Mouse (Mus musculus) macrophage (primary cell): ENCODE data around the gene Lonp1. TPM values are rescaled to one million over a fixed set of nuclear protein-coding genes. Genes with fewer than 3 reads are reported as not detected.
"Not testable (repeated sequence)": the region's sequence is repeated elsewhere in the genome, so short reads cannot be mapped to it uniquely, and the experiment has no call there.

ENCODE experiments used
- H3K27ac ChIP-seq: fragments of 350-480 bp; formaldehyde crosslinking; 2 replicates; pipeline ENCODE4 v1.9.0; 2021
- H3K36me3 ChIP-seq: fragments of 350-480 bp; formaldehyde crosslinking; 2 replicates; pipeline ENCODE4 v1.9.0; 2021; ENCODE audit errors: inconsistent target
- H3K4me3 ChIP-seq: fragments of 350-480 bp; formaldehyde crosslinking; 2 replicates; pipeline ENCODE4 v1.9.0; 2021; ENCODE audit errors: inconsistent target
- H3K79me2 ChIP-seq: fragments of 350-480 bp; formaldehyde crosslinking; 2 replicates; pipeline ENCODE4 v1.9.0; 2021; ENCODE audit errors: inconsistent target
- WGBS: methylation state at CpG from one replicate; pipeline ENCODE4 v1.1.7; 2026; ENCODE audit warnings: inconsistent platforms; ENCODE audit not compliant: missing documents; 5-methylcytosine and 5-hydroxymethylcytosine counted together
- polyA plus RNA-seq: library from polyadenylated mRNA; stranded (reverse); fragments of 250-400 nt; gene quantifications from 3 replicates; pipeline ENCODE4 v1.2.4, GENCODE M21; 2018; ENCODE audit warnings: inconsistent platforms

The Lonp1 gene
- polyA plus RNA-seq, 1 experiment from 2014 or later = 34.1 TPM

DNA sequence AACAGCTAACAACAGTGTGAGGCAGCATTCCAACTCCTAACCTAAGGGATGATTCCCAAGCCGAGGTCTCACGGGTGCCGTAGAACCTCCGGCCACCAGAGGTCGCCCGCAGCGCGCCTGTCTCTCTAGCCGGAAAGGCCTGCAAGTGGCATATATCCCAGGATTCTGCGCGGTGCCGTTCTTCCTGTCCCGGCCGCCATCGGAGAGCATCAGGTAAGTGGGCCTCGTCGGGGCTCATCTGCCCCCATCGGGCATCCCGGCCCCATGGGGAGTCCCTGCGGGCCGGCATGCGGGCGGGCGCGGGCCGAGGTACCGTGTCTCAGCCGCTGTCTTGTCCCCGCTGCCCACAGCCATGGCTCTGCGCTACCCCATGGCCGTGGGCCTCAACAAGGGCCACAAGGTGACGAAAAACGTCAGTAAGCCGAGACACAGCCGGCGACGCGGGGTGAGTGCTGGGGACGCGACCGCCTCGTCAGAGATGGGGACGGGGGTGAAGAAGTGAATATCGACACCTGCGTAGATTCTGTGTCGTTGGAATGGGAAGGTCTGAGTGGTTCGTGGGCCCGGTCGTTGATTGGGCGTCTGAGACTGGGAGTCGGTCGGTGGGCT is 13.3 kb downstream of the Lonp1 start, which contains the start of gene Rpl36:
Rpl36 (plus strand) TSS at position 181 of the 609 bp plus-strand sequence.
- WGBS = under 1% methylated on average over 52 of the region's 52 CpGs
- Histone ChIP-seq H3K27ac (0 out of 2 replicates have a peak within 1 kb of the TSS, but pooled peaks have one; percentile 15), H3K79me2 (peaks cover 64% of the 10 kb centered on the region), H3K4me3 (peak within 1 kb of the TSS; percentile 62), H3K36me3 (peaks cover 28% of the 10 kb centered on the region)

GRCm38 (mm10) chr17:56612565-56612939 is 14.1 kb downstream of the Lonp1 start:
- H3K4me3 ChIP-seq, H3K27ac ChIP-seq: not testable (repeated sequence)
- WGBS = 92% methylated on average over 10 of the region's 10 CpGs
- Histone ChIP-seq H3K36me3 (peaks cover 22% of the 10 kb centered on the region; the same call in 1 of the 2 replicates), H3K79me2 (peaks cover 64% of the 10 kb centered on the region)

DNA sequence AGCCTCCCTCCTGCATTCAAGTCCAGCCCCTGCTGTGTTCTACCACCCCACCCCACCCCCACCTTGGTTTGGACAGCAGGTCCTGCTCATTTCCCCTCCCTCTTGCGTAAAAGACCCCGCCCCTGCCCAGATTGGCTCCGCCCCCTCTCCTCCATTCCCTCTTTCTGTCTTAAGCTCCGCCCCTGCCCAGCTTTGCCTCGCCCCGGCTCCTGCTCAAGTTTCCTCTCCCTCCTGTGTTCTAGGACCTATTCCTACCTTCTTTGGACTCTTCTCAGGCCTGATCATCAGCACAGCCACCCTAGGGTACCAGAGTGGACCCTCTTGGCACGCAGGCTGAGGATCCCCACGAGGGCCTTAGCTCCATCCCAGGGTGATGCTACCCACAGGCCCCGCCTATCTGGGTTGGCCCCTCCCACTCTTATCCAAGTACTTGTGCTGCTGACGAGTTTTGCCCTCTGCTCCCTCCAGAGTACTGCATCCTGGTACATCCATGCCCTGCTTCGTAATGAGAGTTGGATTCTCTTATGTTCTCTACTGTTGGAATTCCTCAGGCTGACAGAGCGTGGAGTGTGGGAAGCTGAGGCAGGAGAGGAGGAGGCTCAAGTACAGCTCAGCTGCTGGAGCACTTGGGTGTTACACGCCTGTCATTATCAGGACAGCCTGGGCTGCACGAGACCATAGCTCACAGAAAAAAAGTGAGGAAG is 14.7 kb downstream of the Lonp1 start:
- Histone ChIP-seq H3K79me2 (peaks cover 59% of the 10 kb centered on the region), H3K36me3 (peaks cover 20% of the 10 kb centered on the region; the same call in 1 of the 2 replicates), H3K27ac (no peak overlapping the region), H3K4me3 (no peak overlapping the region)
- WGBS = 39% methylated on average over 14 of the region's 14 CpGs

- Histone ChIP-seq H3K79me2 (peaks cover 52% of the 10 kb centered on the region), H3K4me3 (no peak overlapping the region), H3K36me3 (peaks cover 20% of the 10 kb centered on the region; the same call in 1 of the 2 replicates), H3K27ac (no peak overlapping the region)
- WGBS = 44% methylated on average over 2 of the region's 2 CpGs
Observed at GRCm38 (mm10) chr17:56611323-56611722, 15.4 kb downstream of the Lonp1 start.

- peaks cover 23% of the 10 kb centered on the region for H3K36me3 ChIP-seq
- H3K4me3 ChIP-seq = peak within 1 kb of the TSS; percentile 92
- peak within 1 kb of the TSS; percentile 67 for H3K27ac ChIP-seq
- under 1% methylated on average over 38 of the region's 44 CpGs for WGBS
- H3K79me2 ChIP-seq = peaks cover 35% of the 10 kb centered on the region
Observed at GRCm38 (mm10) chr17:56609452-56610171, 17.1 kb downstream of the Lonp1 start, which contains the start of gene 2410015M20Rik. Gene 2410015M20Rik (minus strand): TSS chr17:56609771.

- peak overlapping the region; percentile 67; the same call in 1 of the 2 replicates for H3K27ac ChIP-seq
Observed at GRCm38 (mm10) chr17:56608699-56609098, 18.0 kb downstream of the Lonp1 start.

DNA sequence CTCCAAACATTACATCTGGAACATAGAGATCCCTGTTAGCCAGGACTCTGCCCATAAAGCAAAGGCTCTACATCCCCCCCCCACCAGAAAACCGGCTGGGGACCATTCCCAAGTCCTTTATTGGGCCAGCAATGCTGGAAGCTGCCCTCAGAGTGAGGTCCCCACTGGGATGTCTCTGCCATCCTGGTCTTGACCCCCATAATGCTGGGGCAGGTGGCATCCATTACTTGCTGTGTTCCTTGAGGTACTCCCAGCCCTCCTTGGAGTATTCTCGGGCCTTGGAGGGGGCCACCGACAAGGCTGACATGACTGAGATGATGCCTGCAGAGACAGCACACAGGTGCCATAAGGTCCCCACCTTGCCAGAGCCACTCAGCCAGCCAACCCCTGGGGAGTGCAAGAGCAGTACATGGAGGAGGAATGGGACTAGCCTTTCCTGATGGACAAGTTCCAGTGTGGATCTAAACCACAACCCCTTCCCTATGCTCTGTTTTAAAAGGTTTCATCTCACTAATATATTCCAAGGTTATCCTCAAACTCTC is 19.1 kb downstream of the Lonp1 start:
- peaks cover 22% of the 10 kb centered on the region; the same call in 1 of the 2 replicates for H3K79me2 ChIP-seq
- no peak overlapping the region for H3K4me3 ChIP-seq
- H3K36me3 ChIP-seq = peaks cover 42% of the 10 kb centered on the region
- 96% methylated on average over 2 of the region's 3 CpGs for WGBS
- no peak overlapping the region for H3K27ac ChIP-seq

More at GRCm38 (mm10) chr17:56608699-56609098, 18.0 kb downstream of the Lonp1 start:
- H3K36me3 ChIP-seq = peaks cover 32% of the 10 kb centered on the region
- peak overlapping the region; percentile 92 for H3K4me3 ChIP-seq
- H3K79me2 ChIP-seq = peaks cover 26% of the 10 kb centered on the region; the same call in 1 of the 2 replicates
- WGBS = 32% methylated on average over 5 of the region's 5 CpGs

DNA sequence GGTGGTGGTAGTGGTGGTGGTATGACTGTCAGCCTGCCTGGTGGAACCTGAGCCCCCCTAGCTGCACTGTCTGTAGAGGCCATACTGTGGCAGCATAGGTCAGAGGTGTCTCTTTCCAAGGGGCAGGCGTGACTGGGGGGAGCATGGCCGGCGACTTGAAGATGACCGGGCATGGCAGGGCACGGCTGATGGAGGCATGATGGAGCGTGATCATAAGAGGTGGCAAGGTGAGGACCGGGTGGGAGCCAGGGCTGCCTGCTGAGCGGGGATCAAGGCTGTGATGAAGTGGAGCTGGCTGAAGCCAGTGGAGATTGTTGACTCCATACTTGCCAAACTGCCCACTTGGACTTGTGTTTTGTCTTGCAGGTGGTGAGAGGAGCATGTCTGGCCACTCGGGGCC is 21.3 kb downstream of the Lonp1 start:
- H3K27ac ChIP-seq = no peak overlapping the region
- H3K79me2 ChIP-seq = peaks cover 19% of the 10 kb centered on the region; the same call in 1 of the 2 replicates
- H3K36me3 ChIP-seq = peaks cover 61% of the 10 kb centered on the region
- H3K4me3 ChIP-seq = no peak overlapping the region
- WGBS = 95% methylated on average over 8 of the region's 9 CpGs

DNA sequence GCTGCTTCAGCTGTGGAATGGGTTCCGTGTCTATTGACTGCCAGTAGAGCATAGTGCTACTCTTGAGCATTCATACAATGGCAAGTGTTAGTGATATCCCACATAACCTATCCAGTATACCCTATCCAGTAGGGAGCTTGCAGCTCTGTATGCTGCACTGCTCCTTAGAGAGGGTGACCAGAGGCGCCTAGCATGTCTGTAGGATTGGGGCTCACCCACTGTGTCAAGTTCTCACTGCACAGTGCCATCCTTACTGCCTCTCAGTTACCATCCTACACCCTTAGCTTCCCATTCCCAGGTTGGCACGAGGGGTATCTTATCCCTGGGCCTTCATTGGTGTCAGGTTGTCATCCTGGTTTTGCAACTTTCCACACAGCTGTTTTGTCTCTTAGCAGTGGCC is 22.3 kb downstream of the Lonp1 start:
- Histone ChIP-seq H3K79me2 (peaks cover 13% of the 10 kb centered on the region; the same call in 1 of the 2 replicates), H3K36me3 (peaks cover 70% of the 10 kb centered on the region), H3K27ac (no peak overlapping the region), H3K4me3 (no peak overlapping the region)
- 93% methylated on average over 3 of the region's 3 CpGs for WGBS

DNA sequence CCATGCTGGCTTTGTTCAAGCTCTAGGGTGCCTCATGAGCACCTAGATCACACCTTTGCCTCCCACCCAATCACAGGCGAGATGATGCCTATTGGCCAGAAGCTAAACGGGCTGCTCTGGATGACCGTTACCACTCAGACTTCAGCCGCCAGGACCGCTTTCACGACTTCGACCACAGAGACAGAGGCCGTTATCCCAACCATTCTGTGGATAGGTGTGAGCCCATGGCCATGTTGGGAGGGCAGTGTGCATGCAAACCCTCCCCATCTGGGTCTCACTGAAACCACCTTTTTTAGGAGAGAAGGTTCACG is 22.7 kb downstream of the Lonp1 start:
- 95% methylated on average over 9 of the region's 9 CpGs for WGBS
- H3K27ac ChIP-seq = no peak overlapping the region
- peaks cover 11% of the 10 kb centered on the region; the same call in 1 of the 2 replicates for H3K79me2 ChIP-seq
- H3K36me3 ChIP-seq = peaks cover 72% of the 10 kb centered on the region
- no peak overlapping the region for H3K4me3 ChIP-seq

DNA sequence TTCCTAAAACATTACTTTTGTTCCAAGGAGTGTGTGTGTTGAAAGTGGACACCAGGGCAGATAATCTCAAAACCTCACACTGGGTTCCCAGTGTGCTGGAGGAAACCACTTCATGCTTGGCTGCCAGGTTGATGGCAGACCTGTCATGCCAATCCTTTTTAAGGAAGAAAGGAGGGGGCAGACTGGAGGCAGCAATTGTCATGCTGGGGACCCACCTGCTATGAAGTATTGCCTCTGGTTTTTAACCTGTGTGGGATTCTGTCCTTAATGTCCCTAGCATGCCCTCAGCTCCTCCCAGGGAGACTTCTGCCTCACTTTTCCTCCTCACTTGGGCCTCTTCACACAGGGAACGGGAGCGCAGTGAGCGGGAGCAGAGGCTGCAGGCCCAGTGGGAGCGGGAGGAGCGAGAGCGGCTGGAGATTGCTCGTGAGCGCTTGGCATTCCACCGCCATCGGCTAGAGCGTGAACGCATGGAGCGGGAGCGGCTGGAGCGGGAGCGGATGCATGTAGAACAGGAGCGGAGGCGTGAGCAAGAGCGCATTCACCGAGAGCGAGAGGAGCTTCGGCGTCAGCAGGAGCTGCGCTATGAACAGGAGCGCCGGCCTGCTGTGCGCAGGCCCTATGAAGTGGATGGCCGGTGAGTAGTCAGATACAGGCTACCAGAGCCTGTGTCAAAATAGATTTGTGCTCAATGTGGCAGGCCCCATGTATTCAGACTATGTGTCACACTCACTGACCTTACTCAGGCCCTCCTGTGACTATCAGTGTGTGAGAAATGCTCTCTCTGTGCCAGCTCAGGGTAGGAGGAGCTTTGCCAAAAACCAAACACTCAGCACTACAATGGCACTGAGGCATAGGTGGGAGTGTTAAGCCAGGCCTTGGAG is 23.3 kb downstream of the Lonp1 start:
- H3K79me2 ChIP-seq = peaks cover 5% of the 10 kb centered on the region; the same call in 1 of the 2 replicates
- no peak overlapping the region for H3K27ac ChIP-seq
- no peak overlapping the region for H3K4me3 ChIP-seq
- peaks cover 72% of the 10 kb centered on the region for H3K36me3 ChIP-seq
- WGBS = 97% methylated on average over 21 of the region's 28 CpGs

DNA sequence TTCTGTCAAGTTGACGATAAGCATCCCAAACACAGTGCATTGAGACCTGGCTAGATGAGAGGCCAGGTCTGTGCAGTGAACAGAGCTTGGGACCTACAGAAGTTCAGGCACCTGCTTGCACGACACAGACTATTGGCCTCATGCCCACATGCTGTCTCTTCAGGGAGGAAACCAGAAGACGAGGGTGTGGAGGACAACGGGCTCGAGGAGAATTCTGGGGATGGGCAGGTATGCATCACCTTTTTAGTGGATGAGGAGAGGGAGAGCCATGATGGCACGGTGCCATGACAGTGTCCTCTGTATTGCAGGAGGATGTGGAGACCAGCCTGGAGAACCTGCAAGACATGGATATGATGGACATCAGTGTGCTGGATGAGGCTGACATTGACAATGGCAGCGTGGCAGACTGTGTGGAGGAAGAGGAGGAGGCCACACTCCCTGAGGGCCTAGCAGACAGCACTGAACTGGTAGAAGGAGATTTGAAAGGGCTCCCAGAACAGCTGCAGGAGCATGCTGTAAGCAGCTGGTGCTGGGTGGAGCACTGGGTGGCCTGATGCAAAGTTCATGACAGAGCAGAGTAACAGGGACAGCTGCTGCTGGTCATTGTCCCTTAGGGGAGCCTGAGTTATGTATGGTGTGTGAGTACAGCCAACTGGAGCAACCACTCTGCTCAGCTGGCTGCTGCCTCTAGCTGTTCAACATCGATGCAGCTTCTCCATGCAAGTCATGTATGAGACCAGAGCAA is 33.0 kb downstream of the Lonp1 start:
- no peak overlapping the region for H3K4me3 ChIP-seq
- peaks cover 86% of the 10 kb centered on the region for H3K36me3 ChIP-seq
- no peak overlapping the region for H3K27ac ChIP-seq
- peaks cover 64% of the 10 kb centered on the region for H3K79me2 ChIP-seq
- WGBS = 93% methylated on average over 8 of the region's 8 CpGs

GRCm38 (mm10) chr17:56592553-56592952 is 34.1 kb downstream of the Lonp1 start:
- Histone ChIP-seq H3K27ac (no peak overlapping the region), H3K79me2 (peaks cover 76% of the 10 kb centered on the region), H3K4me3 (no peak overlapping the region), H3K36me3 (peaks cover 84% of the 10 kb centered on the region)
